Mouse (Mus musculus): ENCODE measurements around the gene Pde3a.

Gene Pde3a

DNA sequence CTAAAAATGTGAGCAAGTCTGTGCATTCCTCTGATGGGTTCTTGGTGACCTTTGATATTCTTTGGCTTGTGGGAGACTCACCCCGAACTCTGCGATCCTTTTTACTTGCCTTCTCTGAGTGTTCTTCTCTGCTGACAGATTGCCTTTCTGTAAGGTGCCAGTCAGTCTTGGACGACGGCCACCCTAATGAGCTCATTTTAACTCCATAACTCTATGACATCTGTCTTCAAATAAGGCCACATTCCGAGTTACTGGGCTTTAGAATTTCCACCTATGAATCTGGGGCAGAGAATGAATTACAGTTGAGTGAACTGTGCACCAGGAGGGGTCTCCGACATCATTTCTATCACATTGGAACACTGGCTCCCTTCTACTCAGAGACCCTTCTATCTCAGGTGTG, 176.0 kb downstream of the Pde3a start:
- no peak for DNase-seq

DNA sequence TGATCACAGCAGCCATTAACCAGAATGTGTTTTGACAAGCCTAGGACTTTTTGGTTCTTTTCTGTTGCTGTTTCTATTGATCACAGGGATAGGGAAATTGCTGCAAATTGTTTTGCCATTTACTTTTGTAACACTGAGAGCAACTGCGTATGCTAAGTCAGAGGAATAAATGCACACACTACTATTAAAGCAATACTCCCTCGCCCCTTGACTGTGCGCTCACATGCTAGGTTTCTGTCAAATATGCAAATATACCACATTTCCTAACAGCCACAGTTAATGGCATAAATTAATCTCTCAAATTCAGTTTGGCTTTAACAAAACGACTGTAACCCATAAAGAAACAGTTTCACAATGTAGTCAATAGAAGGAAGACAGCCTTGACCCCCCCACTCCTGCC, 179.5 kb downstream of the Pde3a start:
- no peak for DNase-seq

DNA sequence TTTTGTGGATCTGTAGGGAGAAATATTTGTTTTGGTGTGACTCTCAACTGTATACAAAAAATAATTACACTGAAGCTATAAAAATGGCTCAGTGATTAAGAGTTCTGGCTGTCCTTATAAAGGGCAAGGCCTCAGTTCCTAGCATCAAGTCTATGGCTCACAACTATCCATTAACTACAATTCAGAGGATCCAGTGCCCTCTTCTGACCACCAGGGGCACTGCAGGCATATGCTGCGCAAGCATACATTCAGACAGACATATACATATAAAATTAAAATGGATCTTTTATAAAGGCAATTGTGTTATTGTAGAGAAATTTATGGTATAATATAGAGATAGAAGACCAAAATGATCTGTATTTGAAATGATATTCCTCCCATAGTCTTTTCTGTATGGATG, 181.1 kb downstream of the Pde3a start:
- DNase-seq = no peak

DNA sequence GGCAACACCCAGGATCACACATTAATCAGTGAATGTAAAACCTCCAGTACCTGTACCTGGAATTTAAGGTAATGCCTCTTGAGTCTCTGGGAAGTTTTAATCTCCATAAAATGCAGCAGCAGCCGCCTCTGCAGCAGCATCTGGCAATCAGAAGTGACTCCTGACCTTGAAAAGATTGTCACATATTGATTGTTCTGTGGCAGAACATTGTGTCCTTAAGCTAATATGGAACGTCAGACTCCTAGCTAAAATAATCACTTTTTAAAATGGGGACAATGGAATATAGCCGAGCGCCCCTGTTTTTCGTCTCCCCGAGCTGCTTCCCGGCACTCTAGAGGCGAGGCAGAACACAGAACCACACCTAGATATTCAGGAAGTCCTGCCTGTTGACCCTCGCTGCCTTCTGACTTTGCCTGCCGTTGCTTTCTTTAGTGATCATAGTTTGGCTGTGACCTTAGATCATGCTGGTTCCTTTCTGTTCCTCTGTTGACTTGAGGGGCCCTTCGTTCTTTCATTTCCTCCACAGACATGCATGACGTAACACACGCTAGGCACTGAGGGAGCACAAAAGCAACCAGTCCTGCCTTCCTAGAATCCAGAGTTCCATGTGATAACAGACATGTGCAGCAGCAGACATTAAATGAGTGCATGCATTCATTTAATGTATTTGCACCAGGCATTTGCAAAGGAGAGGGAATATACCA, 183.4 kb downstream of the Pde3a start:
- DNase-seq = no peak

DNA sequence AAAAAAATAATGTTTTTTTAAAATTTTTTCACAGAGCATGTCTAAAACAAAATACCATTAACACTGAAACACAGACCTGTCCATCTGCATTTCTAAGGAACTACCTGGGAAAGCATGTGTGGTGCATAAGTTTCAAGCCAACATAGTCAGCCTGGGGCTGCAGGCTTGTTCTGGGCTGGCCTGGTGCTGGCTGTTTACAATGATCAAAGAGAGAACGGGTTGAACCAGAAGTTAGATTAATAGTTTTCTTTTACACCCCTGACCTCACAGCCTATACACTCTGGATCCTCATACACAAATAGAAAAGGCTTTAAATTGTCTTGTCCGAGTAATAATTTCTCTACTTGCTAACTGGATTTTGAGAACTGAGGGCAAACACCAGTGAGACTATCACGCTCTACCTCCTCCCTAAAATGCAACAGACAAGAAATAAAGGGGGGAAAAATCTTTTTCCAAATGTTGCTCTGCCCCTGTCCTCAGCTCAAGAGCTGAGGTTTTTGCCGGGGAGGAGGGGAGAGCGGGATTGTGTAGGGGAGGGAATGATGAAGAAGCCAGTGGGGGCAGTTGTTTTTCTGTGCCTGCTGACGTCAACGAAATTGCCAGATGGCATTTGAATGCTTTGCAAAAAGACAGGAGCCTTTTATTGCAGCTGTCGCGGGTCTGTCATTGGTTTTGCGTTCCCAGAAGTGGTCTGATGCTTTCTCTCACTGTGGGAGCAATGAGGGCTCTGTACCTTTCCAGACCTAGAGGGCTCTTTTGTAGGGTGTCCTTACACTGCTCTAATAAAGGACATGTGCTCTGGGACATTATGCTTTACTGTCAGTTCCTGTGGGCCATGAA, 185.1 kb downstream of the Pde3a start:
- no peak for DNase-seq

DNA sequence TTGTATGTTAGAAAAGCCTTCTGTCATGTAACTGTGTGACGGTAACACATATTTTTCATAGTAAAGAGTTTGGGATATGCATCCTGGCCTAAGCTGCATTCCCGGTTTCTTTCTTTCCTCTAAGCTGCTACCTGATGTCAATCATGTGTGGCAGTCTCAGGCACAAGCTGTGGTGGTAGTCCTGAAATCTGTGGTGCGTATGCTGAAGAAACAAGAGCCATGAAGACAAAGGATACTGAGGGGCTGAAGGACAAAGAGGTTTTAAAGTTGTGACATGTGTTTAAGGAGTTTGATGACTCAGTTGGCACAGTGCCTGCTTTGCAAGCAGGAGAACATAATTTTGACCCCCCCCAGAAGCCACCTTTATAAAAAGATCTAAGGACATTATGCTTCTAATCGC, 186.1 kb downstream of the Pde3a start:
- no peak for DNase-seq

DNA sequence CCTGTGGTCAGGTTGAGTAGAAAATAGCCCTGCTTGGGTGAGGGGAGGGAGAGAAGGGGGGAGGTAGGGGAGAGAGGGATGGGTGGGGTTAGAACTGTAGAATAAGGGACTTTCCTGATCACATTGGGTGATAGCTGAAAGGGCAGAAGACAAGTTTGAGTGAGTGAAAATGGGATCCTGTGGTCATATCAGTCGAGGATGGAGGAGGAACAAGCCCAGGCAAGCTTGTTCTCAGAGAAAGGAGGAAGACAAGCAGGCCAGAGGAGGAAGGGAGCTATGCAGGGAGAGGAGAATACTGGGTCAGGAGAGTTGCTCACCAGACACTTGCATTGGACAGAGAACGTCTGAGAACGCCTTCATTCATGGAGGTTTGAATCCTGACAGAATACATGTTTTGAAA, 190.9 kb downstream of the Pde3a start:
- DNase-seq = no peak

DNA sequence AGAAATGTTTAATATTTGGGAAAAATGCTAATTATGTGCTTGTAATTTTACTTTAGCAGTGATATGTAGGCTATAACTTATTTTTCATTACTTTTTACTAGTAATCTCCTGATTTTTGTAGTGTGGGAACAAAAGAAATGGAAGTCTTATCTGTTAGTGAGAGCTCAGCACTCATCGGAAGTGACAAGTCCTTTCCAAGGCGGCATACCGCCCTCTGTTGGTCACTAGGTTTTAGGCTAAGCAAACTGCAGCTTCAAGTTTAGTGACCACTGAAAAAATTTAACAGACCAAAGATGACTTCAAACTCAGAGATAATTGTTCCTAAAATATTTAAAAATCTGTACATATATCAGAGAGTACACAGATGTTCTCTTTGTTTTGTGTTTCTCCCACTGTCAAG, 198.5 kb downstream of the Pde3a start:
- peak; percentile 9 for DNase-seq

DNA sequence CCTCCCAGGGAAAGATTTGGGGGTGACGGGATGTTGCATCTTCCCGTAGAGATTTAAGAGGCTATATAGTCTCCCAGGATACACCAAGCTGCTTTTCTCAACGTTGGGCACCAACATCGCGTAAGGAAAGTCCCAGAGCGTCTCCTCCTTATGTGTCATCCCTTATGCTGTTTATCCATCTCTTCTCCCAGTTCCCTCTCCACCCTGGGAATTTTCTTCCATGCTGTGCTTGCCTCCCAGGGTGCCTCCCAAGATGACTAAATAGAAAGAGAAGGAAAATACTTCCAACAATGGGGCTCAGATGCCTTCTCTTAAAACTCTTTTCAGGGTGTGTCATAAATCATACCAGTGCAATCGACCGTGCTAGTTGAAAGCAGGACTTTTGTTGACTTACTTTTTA, 199.8 kb downstream of the Pde3a start:
- no peak for DNase-seq

DNA sequence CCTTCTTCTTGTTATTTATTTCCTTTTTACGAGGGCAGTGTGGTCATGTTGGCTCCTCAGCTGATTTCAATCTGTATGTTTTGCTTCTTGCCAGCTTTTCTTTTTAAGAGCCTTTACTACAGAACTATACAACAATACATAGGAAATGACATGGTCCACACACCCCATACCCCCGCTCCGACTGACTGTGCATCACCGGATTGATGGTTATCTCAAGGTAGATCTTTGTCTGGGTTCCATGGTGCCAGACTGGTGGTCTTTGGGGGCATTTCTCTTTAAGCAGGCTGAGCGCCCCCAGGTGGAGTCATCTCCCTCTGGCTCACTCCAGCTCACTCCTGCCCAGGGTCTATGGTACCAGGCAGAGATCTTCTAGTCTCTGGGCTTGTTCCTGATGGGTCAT, 206.3 kb downstream of the Pde3a start:
- DNase-seq = no peak

DNA sequence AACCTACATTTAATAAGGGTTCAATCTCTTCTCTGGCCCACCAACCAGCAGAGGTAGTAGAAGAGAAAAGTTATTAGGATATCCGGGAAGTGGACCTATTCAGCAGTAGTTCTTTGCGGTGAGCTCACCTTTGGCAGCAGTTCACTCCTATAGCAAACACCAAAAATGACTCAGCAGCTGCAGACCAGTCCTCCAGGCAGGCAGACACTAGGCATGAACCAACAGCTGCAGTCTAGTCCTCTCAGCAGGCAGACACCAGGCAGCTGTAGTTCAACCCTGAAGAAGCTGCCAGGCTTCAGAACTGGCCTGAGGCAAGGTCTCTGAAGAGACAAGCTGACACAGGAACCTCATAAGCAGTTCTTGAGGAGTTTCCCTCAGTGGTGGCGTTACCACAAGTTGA, 207.5 kb downstream of the Pde3a start:
- DNase-seq = no peak

DNA sequence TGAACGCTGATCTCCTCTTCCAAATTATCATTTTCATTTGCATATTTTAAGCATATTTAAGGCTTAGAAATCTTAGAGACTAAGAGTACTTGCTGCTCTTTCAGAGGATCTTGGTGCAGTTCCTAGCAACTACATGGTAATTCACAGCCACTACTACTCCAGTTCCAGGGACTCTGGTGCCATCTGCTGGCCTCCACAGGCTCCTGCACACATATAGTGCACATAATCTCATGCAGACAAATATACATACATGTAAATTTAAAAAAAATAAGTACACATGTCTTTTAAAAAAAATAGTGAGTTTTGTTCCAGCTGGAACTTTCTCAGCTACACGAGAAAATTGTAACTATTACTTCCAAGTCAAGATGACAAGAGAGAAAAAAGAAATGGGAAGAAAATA, 221.2 kb downstream of the Pde3a start:
- DNase-seq = no peak

DNA sequence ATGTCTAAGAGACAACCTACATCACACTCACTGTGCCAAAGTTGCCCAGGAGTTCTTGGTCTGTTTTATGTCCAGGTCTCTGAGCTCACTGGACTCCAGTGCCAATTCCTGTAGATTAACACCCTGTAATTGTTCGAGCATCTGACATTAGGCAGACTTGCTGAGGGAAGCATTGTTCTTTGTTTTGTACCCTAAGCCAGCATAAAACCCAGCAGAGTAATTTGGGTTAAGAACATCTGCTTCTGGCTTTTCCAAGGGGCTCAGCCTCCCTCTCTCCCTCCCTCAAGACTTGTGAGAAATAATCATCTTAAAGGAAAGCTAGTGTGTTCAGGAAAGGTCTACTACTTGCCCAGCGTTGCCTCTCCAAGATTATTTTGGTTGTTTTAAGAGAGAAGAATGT, 225.2 kb downstream of the Pde3a start:
- DNase-seq = no peak

DNA sequence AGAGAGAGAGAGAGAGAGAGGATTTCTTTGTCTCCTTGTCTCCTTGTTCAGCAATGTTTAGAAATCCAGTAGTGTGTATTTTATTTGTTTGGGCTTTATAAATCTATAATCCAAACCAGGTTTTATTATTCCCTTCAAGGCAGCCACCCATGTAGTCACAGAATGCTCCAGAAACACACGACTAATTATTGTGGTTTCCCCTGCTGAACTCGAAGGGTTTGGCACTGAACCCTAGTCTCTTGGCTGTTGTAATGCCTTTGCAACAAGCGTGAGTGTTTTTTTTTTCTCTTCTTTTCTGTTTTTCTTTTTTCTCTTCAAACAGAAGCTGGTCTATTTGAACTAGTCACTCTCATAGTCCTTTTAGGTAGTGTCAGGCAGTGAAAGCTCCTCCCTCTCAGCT, 225.6 kb downstream of the Pde3a start:
- no peak for DNase-seq

DNA sequence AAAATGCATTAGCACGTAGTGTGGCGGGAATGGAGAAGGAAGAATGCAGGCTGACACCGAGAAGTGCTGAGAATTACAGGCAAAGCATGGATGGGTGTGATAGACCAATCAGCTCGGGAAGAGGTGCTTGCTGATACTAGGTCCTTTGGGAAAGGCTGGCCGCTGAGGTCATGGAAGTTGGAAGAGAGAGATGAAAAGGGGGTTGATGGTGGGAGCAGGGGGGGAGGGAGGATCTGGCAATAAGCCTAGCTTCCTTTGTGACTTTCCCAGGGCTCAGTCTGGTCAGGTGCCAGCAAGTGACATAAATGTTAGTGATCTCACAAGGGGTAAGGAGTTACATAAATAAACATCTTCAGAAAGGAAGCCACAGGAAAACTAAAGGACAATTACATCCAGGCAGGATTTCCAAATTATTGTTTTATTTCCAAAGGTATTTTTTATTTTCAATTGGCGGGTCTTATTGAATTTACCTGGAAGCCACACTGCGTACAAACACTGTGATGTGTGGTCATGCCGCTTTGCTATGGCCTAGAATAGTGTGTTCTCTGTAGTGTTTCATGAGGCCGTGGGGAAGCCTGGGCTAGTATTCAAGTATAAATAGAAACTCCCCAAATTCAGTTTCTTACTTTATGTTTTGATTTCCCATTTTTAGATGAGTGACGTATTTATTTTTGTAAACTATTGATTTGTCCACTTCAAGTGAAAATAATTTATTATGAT, 236.4 kb downstream of the Pde3a start:
- DNase-seq = no peak

DNA sequence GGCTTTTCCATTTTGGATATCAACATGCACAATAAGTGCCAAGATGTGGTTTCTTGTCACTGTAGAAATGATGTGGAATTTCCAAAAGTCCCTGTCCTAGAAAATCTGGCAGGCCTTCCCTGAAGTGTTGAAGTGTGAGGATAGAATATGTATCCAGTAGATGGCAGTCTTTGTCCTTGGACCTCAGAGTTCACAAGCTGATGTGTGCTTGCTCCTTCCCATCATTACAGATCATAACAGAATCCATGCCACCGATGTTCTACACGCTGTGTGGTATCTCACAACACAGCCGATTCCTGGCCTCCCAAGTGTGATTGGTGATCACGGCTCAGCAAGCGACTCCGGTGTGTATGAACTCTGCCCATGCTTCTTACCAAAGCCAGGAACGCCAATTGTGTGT, 238.2 kb downstream of the Pde3a start:
- DNase-seq = no peak

DNA sequence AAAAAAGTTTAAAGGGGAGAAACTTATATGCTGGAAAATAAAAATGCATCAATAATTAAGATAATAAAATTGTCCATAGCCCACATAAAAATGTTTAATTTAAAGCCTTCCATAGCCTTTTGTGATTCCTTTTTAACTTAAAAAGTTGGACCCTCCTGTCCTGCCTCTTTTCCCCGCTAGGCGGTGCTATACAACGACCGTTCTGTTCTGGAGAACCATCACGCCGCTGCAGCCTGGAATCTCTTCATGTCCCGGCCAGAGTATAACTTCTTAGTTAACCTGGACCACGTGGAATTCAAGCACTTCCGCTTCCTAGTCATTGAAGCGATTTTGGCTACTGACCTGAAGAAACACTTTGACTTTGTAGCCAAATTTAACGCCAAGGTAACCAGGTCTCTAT, 239.6 kb downstream of the Pde3a start:
- peak; percentile 11 for DNase-seq

DNA sequence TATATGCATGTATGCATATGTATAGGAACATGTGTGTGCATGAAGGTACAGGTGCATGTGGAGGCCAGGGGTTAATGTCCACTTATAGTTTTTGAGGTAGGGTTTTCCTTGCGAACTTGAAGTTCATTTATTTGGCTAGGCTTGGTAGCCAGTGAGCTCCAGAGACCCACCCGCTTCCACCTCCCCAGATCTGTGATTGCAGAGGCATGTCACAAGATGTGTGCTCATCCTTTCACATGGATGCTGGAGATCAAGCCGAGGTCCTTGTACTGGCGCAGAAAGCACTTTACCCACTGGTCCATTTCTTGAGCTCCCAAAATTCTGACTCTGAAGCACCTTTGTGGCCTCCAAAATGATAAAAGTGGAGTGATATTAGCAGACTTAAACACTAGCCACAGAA, 245.8 kb downstream of the Pde3a start:
- no peak for DNase-seq

DNA sequence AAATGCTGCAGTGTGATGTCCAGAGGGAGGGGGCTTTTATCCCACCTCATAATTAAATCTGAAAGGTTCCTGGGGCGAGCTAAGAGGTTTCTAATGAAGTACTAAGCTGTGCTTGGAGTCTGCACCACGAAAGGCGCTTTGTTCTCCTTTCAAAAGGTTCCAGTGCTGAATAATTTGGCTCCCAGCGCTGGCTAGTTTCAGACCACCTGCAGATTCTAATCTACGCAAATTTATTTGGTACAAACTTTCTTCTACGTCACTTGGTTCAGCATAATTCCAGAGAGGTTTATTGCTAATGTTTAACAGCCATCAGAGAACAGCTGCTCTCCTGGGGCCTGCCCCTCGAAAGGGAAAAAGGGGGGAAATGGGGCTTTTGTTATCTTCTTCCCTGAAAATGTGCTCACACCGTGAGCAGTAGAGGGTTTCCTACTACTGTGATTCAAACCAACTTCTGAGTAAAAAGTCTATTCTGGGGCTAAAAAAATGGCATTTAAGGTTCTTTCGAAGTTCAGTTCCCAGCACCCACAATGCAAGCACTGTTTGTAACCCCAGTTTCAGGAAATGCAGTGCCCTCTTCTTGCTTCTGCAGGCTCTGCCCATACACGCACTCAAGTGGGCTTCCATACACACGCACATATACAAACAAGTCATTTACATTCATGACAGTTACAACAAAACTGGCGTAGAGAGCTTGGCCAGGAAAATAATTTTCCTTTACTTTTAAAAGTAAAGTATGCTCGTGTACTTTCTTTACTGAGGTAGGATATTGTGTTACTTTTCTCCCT, 246.8 kb downstream of the Pde3a start:
- no peak for DNase-seq

DNA sequence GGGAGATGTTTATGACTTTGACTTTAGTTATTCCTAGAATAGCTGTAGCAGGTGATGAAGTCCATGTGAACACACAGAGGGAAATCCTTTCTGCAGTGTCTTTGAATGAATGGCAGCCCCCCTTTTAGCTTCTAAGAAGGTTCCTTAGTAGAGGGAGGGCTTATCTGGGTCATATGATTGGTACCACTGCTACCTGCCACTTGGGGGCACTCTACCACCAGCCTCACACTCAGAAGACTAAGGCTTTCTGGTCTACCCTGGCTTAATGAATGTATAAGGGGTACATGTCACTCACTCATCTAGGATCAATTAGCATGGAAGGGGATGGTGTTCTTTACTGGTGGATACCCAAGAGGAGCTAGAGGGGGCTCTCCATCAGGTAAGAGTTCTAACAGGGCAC, 250.4 kb downstream of the Pde3a start:
- no peak for DNase-seq

DNA sequence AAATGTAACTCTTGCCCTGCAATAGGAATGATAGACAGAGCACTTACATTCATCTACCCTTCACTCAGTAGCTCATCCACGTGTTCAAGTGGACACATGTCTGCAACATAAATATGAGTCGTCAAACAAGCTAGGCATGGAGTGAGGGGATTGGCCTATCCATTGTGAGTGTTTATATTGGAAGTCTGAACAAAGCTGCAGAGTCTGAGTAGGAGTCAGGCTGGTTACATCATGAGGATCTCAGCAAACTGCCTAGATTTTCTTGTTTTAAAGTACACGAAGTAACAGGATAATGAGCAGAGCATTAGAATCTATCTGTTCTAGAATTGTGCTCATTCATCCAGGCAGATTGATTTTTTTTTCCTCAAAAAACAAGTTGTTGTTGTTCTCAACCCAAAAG, 252.1 kb downstream of the Pde3a start:
- DNase-seq = no peak

DNA sequence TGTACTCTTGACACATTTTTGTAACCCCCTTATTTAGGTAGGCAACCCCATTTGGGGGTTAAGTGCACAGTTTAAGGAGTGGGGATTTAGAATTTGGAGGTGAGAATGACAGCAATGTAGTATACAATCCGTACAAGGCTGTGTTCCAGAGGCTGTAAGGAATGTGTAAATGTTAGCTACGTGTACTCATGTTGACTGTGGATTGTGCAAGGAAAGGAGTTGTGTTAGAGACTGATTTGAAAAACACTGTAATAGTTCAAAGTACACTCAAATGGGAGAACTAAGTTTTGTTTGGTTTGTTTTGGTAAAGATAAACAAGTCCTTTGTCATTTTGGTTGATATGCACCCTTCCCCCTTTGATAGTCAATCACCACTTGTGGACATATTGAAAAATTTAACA, 273.5 kb downstream of the Pde3a start:
- DNase-seq = no peak
